Mouse (Mus musculus) cerebellum, adult 2 months (tissue): ENCODE data around the gene Actl6b. TPM values are rescaled to one million over a fixed set of nuclear protein-coding genes. Genes with fewer than 3 reads are reported as not detected.
"Not testable (repeated sequence)": the region's sequence is repeated elsewhere in the genome, so short reads cannot be mapped to it uniquely, and the experiment has no call there.

Experiments used
- DNase-seq, 2 experiments: peaks; one replicate each; pipeline ENCODE4 v3.0.0; 2021
- H3K27ac ChIP-seq: fragments of 200-500 bp; 2 replicates; pipeline ENCODE4 v1.5.1; 2012; ENCODE audit warnings: low read length, control low read depth, inconsistent platforms; ENCODE audit not compliant: insufficient read depth
- H3K27me3 ChIP-seq: fragments of 200-500 bp; 2 replicates; pipeline ENCODE4 v1.6.1; 2012; ENCODE audit warnings: inconsistent platforms, mild to moderate bottlenecking, low read length, moderate library complexity; ENCODE audit not compliant: control insufficient read depth, insufficient read depth
- H3K4me1 ChIP-seq: fragments of 200-500 bp; 2 replicates; pipeline ENCODE4 v1.6.1; 2011; ENCODE audit warnings: low read length; ENCODE audit not compliant: control insufficient read depth, insufficient read depth
- H3K4me3 ChIP-seq: fragments of 200-500 bp; replicated peaks from 2 replicates; pipeline ENCODE3; 2011; ENCODE audit warnings: mild to moderate bottlenecking, low read depth, low read length, control low read depth; ENCODE audit not compliant: insufficient read depth
- CTCF ChIP-seq: fragments of 200-500 bp; IDR thresholded peaks from 2 replicates; pipeline ENCODE4 v1.5.1; 2011; ENCODE audit warnings: low read depth, mild to moderate bottlenecking, control low read depth, low read length, moderate library complexity, borderline replicate concordance; ENCODE audit not compliant: insufficient read depth
- POLR2A ChIP-seq: fragments of 200-500 bp; IDR thresholded peaks from 2 replicates; pipeline ENCODE4 v1.6.1; 2011; ENCODE audit warnings: low read length, control low read depth, borderline replicate concordance; ENCODE audit not compliant: insufficient read depth
- WGBS: fragments of 180-500 bp; shearing (Covaris S2); methylation state at CpG from one replicate; pipeline ENCODE4 v1.1.7; 2018; 5-methylcytosine and 5-hydroxymethylcytosine counted together
- polyA plus RNA-seq: library from polyadenylated mRNA; depleted of rRNA; stranded (reverse); fragments of >200 nt; gene quantifications from 2 replicates; pipeline ENCODE4 v1.2.3, GENCODE M21; 2012; rRNA removed

The Actl6b gene
- polyA plus RNA-seq, 1 experiment: 125 TPM

GRCm38 (mm10) chr5:137613076-137613475 lies 59.8 kb downstream of the Actl6b start:
- no peak overlapping the region for H3K4me3 ChIP-seq
- H3K27me3 ChIP-seq: no peaks in the 10 kb centered on the region
- no peak for DNase-seq
- no peak overlapping the region for H3K27ac ChIP-seq
- no peak for TF ChIP-seq POLR2A
- TF ChIP-seq CTCF: no peak
- 71% methylated on average over 5 of the region's 5 CpGs for WGBS
- 0 out of 2 replicates have a peak, but pooled peaks cover 2% of the 10 kb centered on the region for H3K4me1 ChIP-seq

- Histone ChIP-seq H3K4me1 (no peaks in the 10 kb centered on the region), H3K27me3 (no peaks in the 10 kb centered on the region), H3K4me3 (no peak within 1 kb of the TSS), H3K27ac (no peak within 1 kb of the TSS)
- 70% methylated on average over 11 of the region's 11 CpGs for WGBS
- DNase-seq: no peak
- TF ChIP-seq CTCF (no peak), POLR2A (no peak)
Measured at GRCm38 (mm10) chr5:137613550-137613949, 60.2 kb downstream of the Actl6b start, which contains the start of gene Pcolce. Gene Pcolce (minus strand): TSS chr5:137613784.

- not testable (repeated sequence) for H3K27me3 ChIP-seq, H3K27ac ChIP-seq, H3K4me1 ChIP-seq, DNase-seq, H3K4me3 ChIP-seq
- 89% methylated on average over 2 of the region's 2 CpGs for WGBS
Measured at GRCm38 (mm10) chr5:137614921-137615320, 61.6 kb downstream of the Actl6b start.

- Histone ChIP-seq H3K4me3 (no peak overlapping the region), H3K4me1 (no peaks in the 10 kb centered on the region), H3K27ac (no peak overlapping the region), H3K27me3 (no peaks in the 10 kb centered on the region)
- TF ChIP-seq POLR2A: no peak
- TF ChIP-seq CTCF: no peak
- 87% methylated on average over 7 of the region's 7 CpGs for WGBS
- DNase-seq: no peak
Measured at GRCm38 (mm10) chr5:137615347-137615746, 62.0 kb downstream of the Actl6b start.

Other genes starting within 250 kb of the Actl6b start
- gene Srrt, start 245.8 kb upstream of the Actl6b start, polyA plus RNA-seq: 208 and 224 TPM in 2 replicates
- 10.3 and 11.0 TPM in 2 replicates for gene Trip6, start 239.1 kb upstream of the Actl6b start, polyA plus RNA-seq
- 31.0 and 31.6 TPM in 2 replicates for gene Slc12a9, start 219.9 kb upstream of the Actl6b start, polyA plus RNA-seq
- 4.9 and 5.0 TPM in 2 replicates for gene Ephb4, start 203.4 kb upstream of the Actl6b start, polyA plus RNA-seq
- gene Zan, start 76.5 kb upstream of the Actl6b start, polyA plus RNA-seq: 0.21 and 0.31 TPM in 2 replicates
- gene Pop7, start 51.0 kb upstream of the Actl6b start, polyA plus RNA-seq: 54.8 and 55.3 TPM in 2 replicates
- 59.8 and 61.2 TPM in 2 replicates for gene Gigyf1, start 35.0 kb upstream of the Actl6b start, polyA plus RNA-seq
- not detected in 2 replicates for gene Epo, start 20.3 kb upstream of the Actl6b start, polyA plus RNA-seq
- 410 and 442 TPM in 2 replicates for gene Gnb2, start 20.0 kb upstream of the Actl6b start, polyA plus RNA-seq
- 6.7 and 6.8 TPM in 2 replicates for gene Tfr2, start 16.3 kb downstream of the Actl6b start, polyA plus RNA-seq
- 56.0 and 61.7 TPM in 2 replicates for gene Mospd3, start 47.5 kb downstream of the Actl6b start, polyA plus RNA-seq
- 11.3 and 15.1 TPM in 2 replicates for gene Pcolce, start 60.3 kb downstream of the Actl6b start, polyA plus RNA-seq
- 0.25 and 0.31 TPM in 2 replicates for gene Fbxo24, start 75.5 kb downstream of the Actl6b start, polyA plus RNA-seq
- 14.4 and 14.8 TPM in 2 replicates for gene Lrch4, start 75.6 kb downstream of the Actl6b start, polyA plus RNA-seq
- 8.1 and 9.9 TPM in 2 replicates for gene Gm20605, start 75.7 kb downstream of the Actl6b start, polyA plus RNA-seq
- gene Sap25, start 87.8 kb downstream of the Actl6b start, polyA plus RNA-seq: 17.1 and 19.7 TPM in 2 replicates
- gene Irs3, start 92.2 kb downstream of the Actl6b start, polyA plus RNA-seq: 0.17 and 0.18 TPM in 2 replicates
- gene Agfg2, start 131.2 kb downstream of the Actl6b start, polyA plus RNA-seq: 39.8 and 41.3 TPM in 2 replicates
- gene Nyap1, start 188.1 kb downstream of the Actl6b start, polyA plus RNA-seq: 59.1 and 60.7 TPM in 2 replicates
- gene Tsc22d4, start 192.2 kb downstream of the Actl6b start, polyA plus RNA-seq: 465 and 497 TPM in 2 replicates
- 47.0 and 48.2 TPM in 2 replicates for gene Ppp1r35, start 225.3 kb downstream of the Actl6b start, polyA plus RNA-seq
- gene Mepce, start 234.1 kb downstream of the Actl6b start, polyA plus RNA-seq: 38.9 and 41.9 TPM in 2 replicates
- 11.2 and 12.4 TPM in 2 replicates for gene Zcwpw1, start 234.3 kb downstream of the Actl6b start, polyA plus RNA-seq